Mouse (Mus musculus): ENCODE measurements around the gene Gm10799. TPM values are rescaled to one million over a fixed set of nuclear protein-coding genes. Genes with fewer than 3 reads are reported as not detected.

Gene Gm10799
- total RNA-seq, 4 experiments from 2014 or later = not detected

Other genes starting within 250 kb of the Gm10799 start
- 10 to 100 TPM; 21.2 to 41.8 (median 31.3) TPM for gene Lmo2, start 110.6 kb downstream of the Gm10799 start, total RNA-seq (2022)
- 10 to 100 TPM; 88.1 to 93.9 (median 93.1) TPM for gene Fbxo3, start 40.8 kb downstream of the Gm10799 start, total RNA-seq (2022)
- not detected for gene 4931422A03Rik, start 40.2 kb downstream of the Gm10799 start, total RNA-seq (2022)
- under 1 TPM; 0.30 to 0.68 (median 0.64) TPM for gene Gm10912, start 2.7 kb downstream of the Gm10799 start, total RNA-seq (2022)
- gene Cd59b, start 1.3 kb upstream of the Gm10799 start, total RNA-seq (2022) = 10 to 100 TPM; 10.7 to 13.2 (median 11.5) TPM
- 100 to 1,000 TPM in 2 of 4 experiments, 10 to 100 TPM in 2; 91.8 to 151 (median 104) TPM for gene Cd59a, start 27.3 kb upstream of the Gm10799 start, total RNA-seq (2022)
- gene A930018P22Rik, start 54.2 kb upstream of the Gm10799 start, total RNA-seq (2022) = 1 to 10 TPM in 1 of 4 experiments, under 1 TPM in 3; 0.48 to 1.9 (median 0.78) TPM

All from adrenal gland, adult 8-10 months (tissue).